Mouse (Mus musculus) cortical plate, adult 2 months (tissue): ENCODE results near the gene Pim3. TPM values are rescaled to one million over a fixed set of nuclear protein-coding genes. Genes with fewer than 3 reads are reported as not detected.
A peak's percentile ranks its signal among the peaks of the same experiment; 100 is the strongest.

Experiments used
- H3K27ac ChIP-seq: fragments of 200-500 bp; 2 replicates; pipeline ENCODE4 v1.5.1; 2012; ENCODE audit warnings: low read length, control low read depth, inconsistent platforms; ENCODE audit not compliant: insufficient read depth
- H3K4me1 ChIP-seq: fragments of 200-500 bp; 2 replicates; pipeline ENCODE4 v1.6.1; 2011; ENCODE audit warnings: low read length; ENCODE audit not compliant: control insufficient read depth, insufficient read depth
- H3K4me3 ChIP-seq: fragments of 200-500 bp; 2 replicates; pipeline ENCODE4 v1.5.1; 2011; ENCODE audit warnings: mild to moderate bottlenecking, low read length, control low read depth; ENCODE audit not compliant: insufficient read depth
- CTCF ChIP-seq: fragments of 200-500 bp; IDR thresholded peaks from 2 replicates; pipeline ENCODE4 v1.5.1; 2011; ENCODE audit warnings: mild to moderate bottlenecking, control low read depth, low read length; ENCODE audit not compliant: insufficient read depth; ENCODE audit errors: extremely low read depth
- POLR2A ChIP-seq: fragments of 200-500 bp; IDR thresholded peaks from 2 replicates; pipeline ENCODE4 v1.6.1; 2011; ENCODE audit warnings: mild to moderate bottlenecking, low read length, control low read depth; ENCODE audit not compliant: insufficient read depth; ENCODE audit errors: extremely low read depth
- polyA plus RNA-seq: library from polyadenylated mRNA; depleted of rRNA; stranded (reverse); fragments of >200 nt; gene quantifications from 2 replicates; pipeline ENCODE4 v1.2.3, GENCODE M21; 2012

Pim3 gene
- polyA plus RNA-seq, 1 experiment = 16.7 TPM

GRCm38 (mm10) chr15:88836571-88836970, 25.4 kb upstream of the Pim3 start:
- no peak for TF ChIP-seq CTCF
- TF ChIP-seq POLR2A = no peak
- H3K27ac ChIP-seq = no peak overlapping the region
- H3K4me3 ChIP-seq = no peak overlapping the region; the same call in 1 of the 2 replicates
- H3K4me1 ChIP-seq = peaks cover 5% of the 10 kb centered on the region

- peak overlapping the region; percentile 30 for H3K4me3 ChIP-seq
- peaks cover 5% of the 10 kb centered on the region for H3K4me1 ChIP-seq
- no peak for TF ChIP-seq CTCF
- TF ChIP-seq POLR2A = no peak
- H3K27ac ChIP-seq = no peak overlapping the region; the same call in 1 of the 2 replicates
These were observed 24.6 kb upstream of the Pim3 start for GRCm38 (mm10) chr15:88837199-88837932.

- TF ChIP-seq CTCF = no peak
- no peak for TF ChIP-seq POLR2A
- peaks cover 5% of the 10 kb centered on the region for H3K4me1 ChIP-seq
- H3K4me3 ChIP-seq = peak overlapping the region; percentile 30; the same call in 1 of the 2 replicates
- no peak overlapping the region for H3K27ac ChIP-seq
These were observed 24.0 kb upstream of the Pim3 start for GRCm38 (mm10) chr15:88837977-88838376.

- H3K27ac ChIP-seq = peak overlapping the region; percentile 95
- TF ChIP-seq CTCF = no peak
- TF ChIP-seq POLR2A = no peak
- H3K4me1 ChIP-seq = peaks cover 5% of the 10 kb centered on the region
- H3K4me3 ChIP-seq = no peak overlapping the region; the same call in 1 of the 2 replicates
These were observed 22.7 kb upstream of the Pim3 start for GRCm38 (mm10) chr15:88839271-88839670.

GRCm38 (mm10) chr15:88840126-88840525, 21.9 kb upstream of the Pim3 start:
- TF ChIP-seq POLR2A (no peak), CTCF (no peak)
- H3K4me3 ChIP-seq = no peak overlapping the region
- peak overlapping the region; percentile 95 for H3K27ac ChIP-seq
- H3K4me1 ChIP-seq = peaks cover 5% of the 10 kb centered on the region

GRCm38 (mm10) chr15:88841160-88841559, 20.8 kb upstream of the Pim3 start:
- no peak overlapping the region for H3K4me3 ChIP-seq
- TF ChIP-seq CTCF (no peak), POLR2A (no peak)
- H3K4me1 ChIP-seq = peaks cover 5% of the 10 kb centered on the region
- no peak overlapping the region for H3K27ac ChIP-seq

GRCm38 (mm10) chr15:88841580-88842299, 20.2 kb upstream of the Pim3 start:
- Histone ChIP-seq H3K4me3 (no peak overlapping the region), H3K27ac (peak overlapping the region; percentile 12), H3K4me1 (peaks cover 5% of the 10 kb centered on the region)
- TF ChIP-seq CTCF = no peak

GRCm38 (mm10) chr15:88842300-88842673, 19.7 kb upstream of the Pim3 start:
- Histone ChIP-seq H3K4me3 (no peak overlapping the region), H3K4me1 (peaks cover 5% of the 10 kb centered on the region), H3K27ac (peak overlapping the region; percentile 12; the same call in 1 of the 2 replicates)
- TF ChIP-seq CTCF = no peak
- no peak for TF ChIP-seq POLR2A

GRCm38 (mm10) chr15:88843486-88844097, 18.4 kb upstream of the Pim3 start:
- H3K27ac ChIP-seq = no peak overlapping the region
- H3K4me3 ChIP-seq = no peak overlapping the region
- TF ChIP-seq POLR2A = no peak
- no peak for TF ChIP-seq CTCF
- H3K4me1 ChIP-seq = peaks cover 5% of the 10 kb centered on the region
